In genomic region chr8:87717445-87717844, GRCm38 (mm10) we compare ENCODE assay signal across 20 mouse cellular contexts.
DNase-seq lines count a peak whose midpoint lies in the region; ATAC-seq and TF ChIP-seq lines count a peak whose summit lies in the region.
"Had no signal": no experiment of that assay in that cellular context is flagged by ENCODE, and none has a peak within 500 bp of the region (broad histone marks: within the 10 kb centered on the region; RNA-seq: fewer than 3 reads in every experiment).

No protein-coding gene starts in this region.

- H3K9me3 ChIP-seq in forebrain, embryonic 14.5 days (replicated peaks; ENCODE audit: control insufficient read depth, low read length): no peaks in the 10 kb centered on the region
- no peaks in the 10 kb centered on the region for H3K9me3 ChIP-seq in forebrain, embryonic 12.5 days
- no peaks in the 10 kb centered on the region for H3K9me3 ChIP-seq in midbrain, embryonic 11.5 days (ENCODE audit: control insufficient read depth, low read length)
- no peaks in the 10 kb centered on the region for H3K9me3 ChIP-seq in midbrain, embryonic 15.5 days
- no peaks in the 10 kb centered on the region for H3K9me3 ChIP-seq in hindbrain, postnatal 0 days (ENCODE audit: low read length)
- no peaks in the 10 kb centered on the region for H3K9me3 ChIP-seq in midbrain, postnatal 0 days (ENCODE audit: low read length)
- H3K9me3 ChIP-seq: liver, embryonic 12.5 days had no signal

- TF ChIP-seq CTCF in hindbrain, postnatal 0 days (IDR thresholded peaks at IDR 0.05; ENCODE audit: low read depth): no peak
- TF ChIP-seq CTCF in midbrain, postnatal 0 days (IDR thresholded peaks at IDR 0.05): peak; percentile 8; the same call in 1 of the 2 replicates

- no peaks in the 10 kb centered on the region for H3K36me3 ChIP-seq in forebrain, embryonic 14.5 days (ENCODE audit: control insufficient read depth, insufficient read depth, low read length)
- H3K36me3 ChIP-seq in forebrain, embryonic 12.5 days (replicated peaks): no peaks in the 10 kb centered on the region
- no peaks in the 10 kb centered on the region for H3K36me3 ChIP-seq in midbrain, embryonic 11.5 days (ENCODE audit: control insufficient read depth, insufficient read depth, low read length)
- no peaks in the 10 kb centered on the region for H3K36me3 ChIP-seq in midbrain, embryonic 15.5 days (replicated peaks)
- H3K36me3 ChIP-seq in hindbrain, postnatal 0 days (ENCODE audit: insufficient read depth, low read length): no peaks in the 10 kb centered on the region
- H3K36me3 ChIP-seq in midbrain, postnatal 0 days (ENCODE audit: insufficient read depth, low read length): no peaks in the 10 kb centered on the region
- H3K36me3 ChIP-seq: liver, embryonic 12.5 days had no signal

- H3K4me2 ChIP-seq in forebrain, embryonic 14.5 days (ENCODE audit: low read length): no peak overlapping the region
- H3K4me2 ChIP-seq in forebrain, embryonic 12.5 days: no peak overlapping the region
- H3K4me2 ChIP-seq in midbrain, embryonic 11.5 days: no peak overlapping the region
- H3K4me2 ChIP-seq in midbrain, embryonic 15.5 days: no peak overlapping the region
- H3K4me2 ChIP-seq in hindbrain, postnatal 0 days (ENCODE audit: low read depth, low read length): no peak overlapping the region
- H3K4me2 ChIP-seq in midbrain, postnatal 0 days (ENCODE audit: low read depth, low read length, poor library complexity, severe bottlenecking): no peak overlapping the region
- H3K4me2 ChIP-seq: liver, embryonic 12.5 days had no signal

- 58% methylated on average over 5 of the region's 5 CpGs for WGBS in forebrain, embryonic 14.5 days
- 62% methylated on average over 5 of the region's 5 CpGs for WGBS in forebrain, embryonic 12.5 days
- 80% methylated on average over 5 of the region's 5 CpGs for WGBS in midbrain, embryonic 11.5 days
- 56% methylated on average over 5 of the region's 5 CpGs for WGBS in midbrain, embryonic 15.5 days
- WGBS in hindbrain, postnatal 0 days: 55% methylated on average over 5 of the region's 5 CpGs
- 67% methylated on average over 5 of the region's 5 CpGs for WGBS in midbrain, postnatal 0 days

- no peak overlapping the region for H3K4me3 ChIP-seq in forebrain, embryonic 14.5 days (ENCODE audit: low read depth, low read length)
- H3K4me3 ChIP-seq in forebrain, embryonic 12.5 days (replicated peaks): no peak overlapping the region
- no peak overlapping the region for H3K4me3 ChIP-seq in midbrain, embryonic 11.5 days (ENCODE audit: low read depth, low read length)
- H3K4me3 ChIP-seq in midbrain, embryonic 15.5 days: no peak overlapping the region
- no peak overlapping the region for H3K4me3 ChIP-seq in hindbrain, postnatal 0 days (ENCODE audit: low read length)
- H3K4me3 ChIP-seq in midbrain, postnatal 0 days (ENCODE audit: low read depth, low read length): no peak overlapping the region
- H3K4me3 ChIP-seq: erythroblast, embryonic 14.5 days; liver, embryonic 12.5 days had no signal

- no peak for ATAC-seq in forebrain, embryonic 14.5 days
- ATAC-seq in forebrain, embryonic 12.5 days (ENCODE audit: low FRiP score): no peak
- no peak for ATAC-seq in midbrain, embryonic 11.5 days (ENCODE audit: low FRiP score)
- no peak for ATAC-seq in midbrain, embryonic 15.5 days (replicated peaks)
- ATAC-seq in hindbrain, postnatal 0 days: no peak
- ATAC-seq in midbrain, postnatal 0 days (ENCODE audit: low FRiP score): no peak
- ATAC-seq: liver, embryonic 12.5 days had no signal

- peak; percentile 63 for DNase-seq in forebrain, embryonic 14.5 days (ENCODE audit: low spot score)
- no peak for DNase-seq in midbrain, embryonic 11.5 days (ENCODE audit: low spot score, missing footprints)
- peak; percentile 44 for DNase-seq in hindbrain, postnatal 0 days (ENCODE audit: low spot score)
- no peak for DNase-seq in midbrain, postnatal 0 days (ENCODE audit: low spot score)
- DNase-seq in adrenal gland, adult 8-10 months: no peak
- DNase-seq in right cerebral cortex, postnatal 14 days: no peak
- DNase-seq: adrenal gland, postnatal 25 days; cerebellum, adult 18-20 months; cerebellum, postnatal 25 days; embryo, embryonic 11 days; heart, postnatal 10 days; kidney, adult 2 months; kidney, postnatal 25 days; lung, adult 2 months; lung, postnatal 36 days had no signal

- H3K27me3 ChIP-seq in forebrain, embryonic 14.5 days (replicated peaks; ENCODE audit: control insufficient read depth, insufficient read depth, low read length): no peaks in the 10 kb centered on the region
- no peaks in the 10 kb centered on the region for H3K27me3 ChIP-seq in forebrain, embryonic 12.5 days
- H3K27me3 ChIP-seq in midbrain, embryonic 11.5 days (ENCODE audit: control insufficient read depth, insufficient read depth, low read length): no peaks in the 10 kb centered on the region
- no peaks in the 10 kb centered on the region for H3K27me3 ChIP-seq in midbrain, embryonic 15.5 days (replicated peaks)
- no peaks in the 10 kb centered on the region for H3K27me3 ChIP-seq in hindbrain, postnatal 0 days (ENCODE audit: insufficient read depth, low read length)
- no peaks in the 10 kb centered on the region for H3K27me3 ChIP-seq in midbrain, postnatal 0 days (ENCODE audit: insufficient read depth, low read length)
- H3K27me3 ChIP-seq: CH12.LX had no signal

- H3K4me1 ChIP-seq in forebrain, embryonic 14.5 days (ENCODE audit: control insufficient read depth, insufficient read depth, low read length): peaks cover 51% of the 10 kb centered on the region
- H3K4me1 ChIP-seq in forebrain, embryonic 12.5 days: peaks cover 87% of the 10 kb centered on the region
- peaks cover 45% of the 10 kb centered on the region for H3K4me1 ChIP-seq in midbrain, embryonic 11.5 days (ENCODE audit: control insufficient read depth, insufficient read depth, low read length)
- peaks cover 77% of the 10 kb centered on the region for H3K4me1 ChIP-seq in midbrain, embryonic 15.5 days
- peaks cover 37% of the 10 kb centered on the region for H3K4me1 ChIP-seq in hindbrain, postnatal 0 days (ENCODE audit: insufficient read depth, low read length)
- H3K4me1 ChIP-seq in midbrain, postnatal 0 days (ENCODE audit: insufficient read depth, low read length): peaks cover 15% of the 10 kb centered on the region; the same call in 1 of the 2 replicates

- H3K27ac ChIP-seq in forebrain, embryonic 14.5 days (ENCODE audit: low read depth, low read length): no peak overlapping the region
- no peak overlapping the region for H3K27ac ChIP-seq in forebrain, embryonic 12.5 days
- H3K27ac ChIP-seq in midbrain, embryonic 11.5 days (ENCODE audit: low read depth, low read length): no peak overlapping the region
- no peak overlapping the region; the same call in 1 of the 2 replicates for H3K27ac ChIP-seq in midbrain, embryonic 15.5 days
- no peak overlapping the region for H3K27ac ChIP-seq in hindbrain, postnatal 0 days
- no peak overlapping the region for H3K27ac ChIP-seq in midbrain, postnatal 0 days (ENCODE audit: low read depth, low read length)
- H3K27ac ChIP-seq: liver, embryonic 12.5 days had no signal

- H3K9ac ChIP-seq in forebrain, embryonic 14.5 days (ENCODE audit: low read length): no peak overlapping the region
- H3K9ac ChIP-seq in forebrain, embryonic 12.5 days: no peak overlapping the region
- H3K9ac ChIP-seq in midbrain, embryonic 11.5 days (ENCODE audit: low read length): peak overlapping the region; percentile 20
- H3K9ac ChIP-seq in midbrain, embryonic 15.5 days: no peak overlapping the region
- no peak overlapping the region for H3K9ac ChIP-seq in hindbrain, postnatal 0 days (replicated peaks; ENCODE audit: low read length)
- no peak overlapping the region for H3K9ac ChIP-seq in midbrain, postnatal 0 days (replicated peaks; ENCODE audit: low read length, poor library complexity, severe bottlenecking)
- H3K9ac ChIP-seq: liver, embryonic 12.5 days had no signal

Comparison
In these comparisons a context has a peak if more than half of its experiments do, and no peak if none do; other contexts are left out.
1. DNase-seq: peak in forebrain, embryonic 14.5 days (single experiment) and hindbrain, postnatal 0 days (single experiment); none in midbrain, embryonic 11.5 days (single experiment), midbrain, postnatal 0 days (single experiment), adrenal gland, adult 8-10 months (single experiment) and right cerebral cortex, postnatal 14 days (single experiment).